Mouse (Mus musculus): Measurements from ENCODE around the gene Ppp4r4.
"Not testable (repeated sequence)": the region's sequence is repeated elsewhere in the genome, so short reads cannot be mapped to it uniquely, and the experiment has no call there.

The Ppp4r4 gene

DNA sequence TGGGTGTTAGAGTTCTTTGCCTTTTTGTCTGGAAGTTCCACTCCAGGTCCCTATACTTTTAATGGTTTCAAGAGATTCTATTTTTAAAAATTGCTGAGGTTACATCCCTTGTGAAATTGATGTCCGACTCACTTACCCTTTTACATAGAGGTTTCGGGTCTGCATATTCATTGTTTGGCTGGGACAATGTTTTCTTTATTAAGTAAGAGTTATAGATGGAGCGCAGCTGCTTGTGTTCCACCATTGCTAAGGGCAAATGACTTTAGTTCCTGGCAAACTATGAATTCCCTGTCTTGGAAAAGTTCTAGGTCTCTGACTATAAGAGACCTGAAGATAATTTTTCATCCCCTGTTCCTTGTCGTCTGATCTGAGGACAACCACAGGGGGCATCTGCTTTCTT, 8.3 kb downstream of the Ppp4r4 start:
- DNase-seq, result no peak

GRCm38 (mm10) chr12:103543351-103543750, 11.3 kb downstream of the Ppp4r4 start:
- DNase-seq, result no peak

GRCm38 (mm10) chr12:103544213-103544612, 12.1 kb downstream of the Ppp4r4 start:
- DNase-seq, result no peak

DNA sequence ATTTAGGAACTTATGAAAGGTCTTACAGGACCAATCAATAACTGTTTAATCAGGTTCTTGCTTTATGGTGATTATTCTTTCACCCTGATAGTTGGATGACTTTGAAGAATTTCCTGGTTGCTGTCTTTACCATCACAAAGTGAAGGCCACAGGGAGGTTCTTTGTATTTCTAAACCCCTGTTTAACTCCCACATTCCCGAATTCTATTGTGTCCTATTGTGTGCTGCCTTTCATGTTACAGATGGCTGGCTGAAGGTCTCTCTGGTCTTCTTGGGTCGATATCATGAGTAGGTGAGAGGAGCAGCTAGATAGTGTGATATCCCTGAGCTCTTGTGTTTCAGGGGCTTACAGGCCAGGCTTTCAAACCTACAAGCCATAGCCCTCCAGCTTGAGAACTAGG, 15.4 kb downstream of the Ppp4r4 start:
- DNase-seq, result no peak

DNA sequence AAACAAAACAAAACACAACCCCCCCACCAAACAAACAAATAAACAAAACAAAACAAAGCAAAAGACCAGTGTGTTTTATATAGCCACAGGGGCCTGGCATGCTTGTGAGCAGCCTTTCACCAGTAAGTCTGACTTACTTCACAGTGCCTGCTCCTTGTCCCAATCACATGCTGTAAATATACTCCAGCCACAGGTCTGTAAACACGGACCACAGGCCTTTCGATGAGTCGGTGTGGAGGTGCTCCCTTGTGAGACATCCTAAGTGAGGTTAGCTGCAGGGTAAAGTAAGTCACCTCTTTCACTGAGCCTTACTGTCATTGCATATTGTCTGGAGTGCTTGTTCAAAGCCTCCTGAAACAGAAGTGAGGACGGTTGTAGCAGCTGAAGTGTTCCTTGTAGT, 16.4 kb downstream of the Ppp4r4 start:
- no peak for DNase-seq

DNA sequence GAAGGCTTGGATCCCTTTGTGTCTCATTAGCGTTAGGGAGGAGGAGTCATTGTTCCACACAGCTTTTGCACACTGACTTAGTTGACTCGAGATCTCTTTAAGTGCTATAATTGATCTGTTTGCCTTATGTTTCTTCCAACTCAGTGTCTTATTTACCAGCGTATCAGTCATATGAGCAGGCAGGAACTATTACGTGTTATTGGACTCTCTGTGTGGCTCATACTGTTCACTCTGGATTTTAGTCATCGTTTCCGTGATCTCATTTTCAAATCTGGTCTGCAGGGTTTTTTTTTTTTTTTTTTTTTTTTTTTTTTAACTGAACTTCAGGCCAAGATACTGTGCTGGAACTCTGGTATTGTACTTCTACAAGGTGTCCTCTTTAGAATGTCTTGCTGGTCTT, 18.0 kb downstream of the Ppp4r4 start:
- no peak for DNase-seq

- DNase-seq, result no peak
Measured at GRCm38 (mm10) chr12:103551422-103551821, 19.3 kb downstream of the Ppp4r4 start.

DNA sequence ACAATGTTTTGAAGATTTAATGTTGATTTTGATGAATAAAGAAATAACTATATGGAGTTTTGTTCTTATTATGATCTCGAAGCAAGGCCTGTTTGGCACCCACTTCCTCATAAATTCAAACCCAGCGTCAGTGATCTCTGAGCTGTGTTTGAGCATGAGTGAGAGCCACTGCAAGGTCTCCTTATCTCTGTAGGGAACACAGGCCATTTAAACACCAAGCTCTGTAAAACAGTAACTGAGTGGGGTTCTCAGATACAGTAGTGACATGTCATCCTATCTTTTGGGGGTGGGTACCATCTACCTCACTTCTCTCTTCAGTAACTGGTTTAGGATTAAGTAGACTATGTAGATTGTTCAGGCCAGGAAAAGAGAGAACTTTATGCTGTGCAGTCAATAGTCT, 20.4 kb downstream of the Ppp4r4 start:
- no peak for DNase-seq

DNA sequence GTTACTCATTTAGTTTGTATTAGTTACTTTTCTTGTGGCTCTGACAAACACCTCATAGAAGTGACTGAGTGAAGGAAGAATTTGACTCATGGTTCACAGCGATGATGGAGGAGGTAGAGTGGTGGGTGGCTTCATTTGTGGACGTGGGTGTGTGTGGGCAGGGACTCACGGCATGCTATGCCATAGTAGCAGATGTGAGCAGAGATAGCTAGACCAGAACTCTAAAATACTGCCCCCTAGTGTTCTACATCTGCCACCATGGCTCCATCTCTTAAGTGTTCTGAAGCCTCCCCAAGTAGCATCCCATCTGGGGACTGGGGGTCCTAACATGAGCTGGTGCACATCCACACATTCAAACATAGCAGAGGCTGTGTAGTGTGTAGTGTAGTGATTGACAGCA, 21.4 kb downstream of the Ppp4r4 start:
- DNase-seq, result no peak

DNA sequence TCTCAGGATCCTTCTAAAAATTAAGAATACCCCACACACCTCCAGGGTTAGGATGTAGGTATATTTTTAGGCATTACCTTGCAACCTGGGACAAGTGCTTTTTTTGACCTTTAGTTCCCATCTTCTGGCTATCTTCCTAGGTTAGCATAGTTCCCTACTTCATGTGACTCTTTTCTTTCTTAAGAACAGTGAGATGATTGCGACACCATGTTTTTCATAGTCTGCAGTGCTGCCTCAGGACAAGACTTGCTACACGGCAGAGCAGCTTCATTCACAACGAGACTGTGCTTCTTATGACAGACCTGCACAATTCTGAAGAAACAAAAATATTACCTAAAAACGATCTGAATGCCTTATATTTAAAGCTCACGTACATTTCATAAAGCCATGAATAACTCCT, 24.8 kb downstream of the Ppp4r4 start:
- no peak for DNase-seq

GRCm38 (mm10) chr12:103564726-103565125, 32.6 kb downstream of the Ppp4r4 start:
- DNase-seq, result no peak

- DNase-seq, result peak; percentile 21
Measured at GRCm38 (mm10) chr12:103565151-103565550, 33.1 kb downstream of the Ppp4r4 start.

- peak; percentile 14 for DNase-seq
Measured at GRCm38 (mm10) chr12:103567129-103567528, 35.0 kb downstream of the Ppp4r4 start.

GRCm38 (mm10) chr12:103569690-103570089, 37.6 kb downstream of the Ppp4r4 start:
- DNase-seq, result no peak

GRCm38 (mm10) chr12:103578148-103578547, 46.1 kb downstream of the Ppp4r4 start:
- not testable (repeated sequence) for DNase-seq

DNA sequence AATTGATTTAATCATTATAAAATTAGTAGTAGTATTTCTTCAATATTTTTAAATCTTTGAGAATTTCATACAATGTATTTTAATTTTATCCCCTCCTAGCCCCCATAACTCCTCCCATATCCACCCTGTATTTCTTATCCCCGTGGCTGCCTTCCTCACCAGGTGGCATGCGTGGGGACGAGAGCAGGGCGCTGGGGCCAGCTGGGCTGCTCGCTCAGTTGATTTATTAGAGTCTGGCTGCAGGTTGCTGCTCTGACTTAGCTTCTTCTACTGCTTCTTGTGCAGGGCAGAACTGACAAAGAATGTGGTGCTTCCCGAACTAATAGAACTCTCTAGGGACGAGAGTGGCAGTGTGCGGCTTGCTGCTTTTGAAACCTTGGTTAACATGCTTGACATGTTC, 51.7 kb downstream of the Ppp4r4 start:
- DNase-seq, result no peak

DNA sequence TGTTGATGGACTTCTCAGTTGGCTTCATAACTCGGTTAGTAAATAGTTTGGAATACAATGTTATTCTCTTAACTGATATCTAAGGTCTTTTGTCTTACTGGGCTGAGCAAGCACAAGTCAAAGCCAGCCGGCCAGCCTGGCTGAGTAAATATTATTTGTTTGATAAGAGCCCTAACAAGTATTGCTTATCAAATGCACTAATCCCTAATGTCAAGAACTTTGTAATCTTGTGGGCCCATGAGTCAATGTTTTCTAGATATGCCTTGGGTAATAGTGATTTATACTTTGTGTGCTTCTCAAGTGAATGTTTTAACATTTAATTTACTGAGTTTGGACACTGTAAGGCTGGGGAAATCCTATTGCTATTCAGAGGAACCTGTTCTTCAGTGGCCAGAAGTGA, 66.3 kb downstream of the Ppp4r4 start:
- no peak for DNase-seq

- DNase-seq, result no peak
Measured at GRCm38 (mm10) chr12:103600364-103600763, 68.3 kb downstream of the Ppp4r4 start.

DNA sequence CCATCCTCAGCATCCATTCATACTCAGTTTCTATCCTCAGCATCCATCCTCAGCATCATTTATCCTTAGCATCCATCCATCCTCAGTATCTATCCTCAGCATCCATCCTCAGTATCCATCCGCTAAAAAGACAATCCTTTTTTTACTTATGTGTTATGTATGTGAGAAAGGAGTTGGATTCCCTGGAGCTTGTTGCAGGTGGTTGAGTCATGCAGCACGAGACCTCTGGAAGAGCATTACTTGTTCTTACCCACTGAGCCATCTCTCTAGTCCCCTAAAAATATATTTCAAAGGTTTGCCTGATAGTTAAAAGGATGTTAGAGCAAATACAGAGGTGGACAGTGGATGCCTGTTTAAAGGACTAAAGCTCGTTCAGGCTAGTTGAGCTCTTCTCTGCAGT, 69.8 kb downstream of the Ppp4r4 start:
- no peak for DNase-seq

DNA sequence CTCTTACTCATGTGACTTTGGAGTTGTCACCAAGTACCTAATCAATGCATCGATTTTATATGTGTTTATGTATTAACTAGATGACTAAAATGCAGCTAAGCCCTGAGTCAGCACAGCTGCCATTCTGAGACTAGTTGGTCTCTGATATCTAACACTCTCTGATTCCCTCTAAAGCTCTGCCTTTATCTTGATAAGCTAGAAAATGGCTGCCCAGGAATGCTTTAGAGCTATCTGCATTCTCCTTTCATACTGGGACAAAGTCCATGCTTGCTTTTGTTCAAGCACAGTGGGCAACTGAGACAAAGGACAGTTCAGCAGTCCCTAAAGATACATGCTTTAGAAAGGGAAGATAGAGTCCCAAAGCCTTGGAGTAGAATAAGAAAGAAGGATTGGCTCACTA, 83.1 kb downstream of the Ppp4r4 start:
- DNase-seq, result no peak

- DNase-seq, result no peak
Measured at GRCm38 (mm10) chr12:103615734-103616133, 83.7 kb downstream of the Ppp4r4 start.

DNA sequence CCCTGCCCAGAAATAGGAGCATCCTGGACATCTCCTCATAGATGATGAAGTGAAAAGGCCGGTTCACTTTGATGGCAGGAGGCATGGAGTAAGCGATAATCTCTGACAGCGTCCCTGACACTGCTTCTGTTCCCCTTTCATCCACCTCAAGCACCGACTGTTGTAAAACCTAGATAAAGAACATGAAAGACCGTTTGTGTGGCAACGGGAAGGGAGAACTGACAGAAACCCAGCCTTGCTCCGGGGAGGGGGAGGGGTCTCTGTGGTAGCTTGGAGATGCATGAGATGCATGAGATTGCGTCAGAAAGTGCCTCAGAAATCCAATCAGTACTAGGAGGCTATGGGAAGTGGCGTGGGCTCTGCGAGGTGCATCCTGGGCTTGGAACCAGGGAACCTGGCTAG, 84.8 kb downstream of the Ppp4r4 start:
- DNase-seq, result no peak

GRCm38 (mm10) chr12:103631203-103631612, 99.1 kb downstream of the Ppp4r4 start, which contains the start of gene Serpina10:
Serpina10 (minus strand) TSS chr12:103631444.
- DNase-seq, result no peak

DNA sequence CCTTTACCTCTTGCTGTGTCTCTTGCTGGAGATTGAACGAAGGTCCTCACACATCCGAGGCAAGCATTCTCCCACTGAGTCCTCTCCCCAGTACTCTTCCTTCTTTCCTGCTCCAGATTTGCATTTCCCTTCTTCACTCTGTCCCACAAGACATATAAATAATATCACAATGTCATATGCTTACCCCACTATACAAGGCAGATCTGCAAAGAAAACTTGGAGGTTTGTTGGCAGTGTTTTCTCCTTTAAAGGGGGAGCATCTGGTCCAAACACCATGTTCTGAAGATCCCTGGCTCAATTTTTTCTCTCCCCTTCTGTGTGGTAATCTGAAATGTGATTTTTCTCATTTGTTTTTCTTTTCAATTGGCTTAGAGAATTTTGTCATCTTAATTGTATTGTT, 102.3 kb downstream of the Ppp4r4 start:
- no peak for DNase-seq

DNA sequence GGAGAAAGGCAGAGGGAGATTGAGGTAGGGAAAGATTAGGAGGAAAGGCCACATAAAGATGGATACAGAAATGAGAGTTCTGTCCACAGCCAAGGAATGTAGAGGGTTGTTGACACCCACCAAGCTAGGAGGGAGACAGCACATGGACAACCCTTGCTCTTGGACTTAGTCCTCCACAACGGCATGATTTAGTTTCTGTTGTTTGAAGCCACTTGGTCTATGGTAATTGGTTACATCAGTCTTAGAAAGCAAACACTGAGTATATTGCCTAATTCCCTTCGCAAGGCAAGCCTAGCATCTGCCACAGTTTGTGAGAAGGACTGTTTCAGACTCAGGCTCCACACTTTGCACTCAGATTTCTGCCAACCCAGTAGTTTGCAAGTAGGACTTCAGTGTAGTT, 103.8 kb downstream of the Ppp4r4 start:
- no peak for DNase-seq

DNA sequence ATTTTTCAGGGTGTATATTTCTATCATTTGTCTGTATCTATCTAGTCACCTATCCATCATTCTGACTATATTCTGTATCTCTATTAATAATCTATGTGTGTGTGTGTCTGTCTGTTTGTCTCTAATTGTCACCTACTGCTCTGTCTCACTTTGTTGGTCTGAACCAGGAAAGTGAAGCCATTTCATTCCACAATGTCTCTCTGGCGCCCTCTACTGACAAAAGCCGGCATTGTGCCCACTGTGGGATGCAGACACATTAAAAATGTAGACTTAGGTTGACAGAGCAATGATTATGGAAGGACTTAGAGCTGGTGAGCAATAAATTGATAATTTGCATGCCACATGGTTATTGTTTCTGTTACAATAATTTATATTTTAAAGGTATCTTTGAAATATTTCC, 111.3 kb downstream of the Ppp4r4 start:
- DNase-seq, result peak; percentile 53

Measured in kidney, adult 11 months (tissue).